Mouse (Mus musculus) testis, adult 2 months (tissue): Measurements from ENCODE around the gene Agpat2.

Experiments used
- CTCF ChIP-seq: fragments of 200-500 bp; IDR thresholded peaks from 2 replicates; pipeline ENCODE4 v1.5.1; 2012; ENCODE audit warnings: low read depth, mild to moderate bottlenecking, inconsistent platforms, low read length, moderate library complexity; ENCODE audit not compliant: control insufficient read depth, insufficient read depth, insufficient replicate concordance
- POLR2A ChIP-seq: fragments of 200-500 bp; IDR thresholded peaks from 2 replicates; pipeline ENCODE4 v1.6.1; 2012; ENCODE audit warnings: low read depth, mild to moderate bottlenecking, inconsistent platforms, low read length, moderate library complexity; ENCODE audit not compliant: control insufficient read depth

- no peak for TF ChIP-seq CTCF
- TF ChIP-seq POLR2A, result no peak
These were observed 25.8 kb downstream of the Agpat2 start for GRCm38 (mm10) chr2:26578369-26578768.
